Mouse (Mus musculus) adrenal gland, adult 10 weeks (tissue): ENCODE measurements around the gene Helz. TPM values are rescaled to one million over a fixed set of nuclear protein-coding genes. Genes with fewer than 3 reads are reported as not detected.

ENCODE experiments used
- polyA plus RNA-seq: library from polyadenylated mRNA; stranded (reverse); fragments of 350-450 nt; fragmentation: Illumina TruSeq; extraction: RNeasy Lipid Tissue Mini Kit (QIAGEN cat#74804); gene quantifications from one replicate; pipeline ENCODE4 v1.2.3, GENCODE M21; 2014; ENCODE audit warnings: low read depth, low replicate concordance

The Helz gene
- polyA plus RNA-seq: 15.5 TPM

GRCm38 (mm10) chr11:107547351-107548203, at the start of gene Helz:
Helz (plus strand) TSS chr11:107547930.

GRCm38 (mm10) chr11:107716332-107716938, 168.7 kb downstream of the Helz start, which contains the start of gene Cacng1:
Cacng1 (minus strand) TSS chr11:107716522.

Other genes starting within 250 kb of the Helz start
- gene Pitpnc1, start 77.2 kb upstream of the Helz start, polyA plus RNA-seq: 15.7 TPM
- gene Psmd12, start 68.4 kb upstream of the Helz start, polyA plus RNA-seq: 331 TPM
- not detected for gene Cacng1, start 168.6 kb downstream of the Helz start, polyA plus RNA-seq
- 0.58 TPM for gene Cacng4, start 246.6 kb downstream of the Helz start, polyA plus RNA-seq